Mouse (Mus musculus) G1E (cell line): Measurements from ENCODE around the gene Tmem236. TPM values are rescaled to one million over a fixed set of nuclear protein-coding genes. Genes with fewer than 3 reads are reported as not detected.
A peak's percentile ranks its signal among the peaks of the same experiment; 100 is the strongest.

Experiments
- ATAC-seq: 2 replicates; pipeline ENCODE4 v1.8.0; 2016; ENCODE audit warnings: mild to moderate bottlenecking; ENCODE audit not compliant: insufficient number of reproducible peaks, poor library complexity, low FRiP score, severe bottlenecking; ENCODE audit errors: extremely low read depth
- DNase-seq: peaks from one replicate; pipeline ENCODE4 v3.0.0; 2012; ENCODE audit warnings: low spot score
- H3K27me3 ChIP-seq: 2 replicates; pipeline ENCODE4 v1.6.1; 2012; ENCODE audit warnings: mild to moderate bottlenecking, low read length, inconsistent platforms; ENCODE audit not compliant: insufficient read depth
- H3K36me3 ChIP-seq: replicated peaks from 2 replicates; pipeline ENCODE3; 2012; ENCODE audit warnings: mild to moderate bottlenecking, inconsistent platforms
- H3K4me1 ChIP-seq: 2 replicates; pipeline ENCODE4 v1.6.1; 2012; ENCODE audit warnings: low read depth, low read length, inconsistent platforms, mixed read lengths; ENCODE audit not compliant: insufficient read depth
- H3K4me3 ChIP-seq: 2 replicates; pipeline ENCODE4 v1.5.1; 2012; ENCODE audit warnings: low read depth, mild to moderate bottlenecking, inconsistent platforms, low read length, moderate library complexity, mixed read lengths
- H3K9me3 ChIP-seq: replicated peaks from 2 replicates; pipeline ENCODE4 v1.6.1; 2012; ENCODE audit warnings: inconsistent platforms
- CTCF ChIP-seq: IDR thresholded peaks from 2 replicates; pipeline ENCODE4 v1.5.1; 2012; ENCODE audit warnings: low read depth, low read length, inconsistent platforms, mixed read lengths
- GATA1 ChIP-seq: IDR thresholded peaks from 2 replicates; pipeline ENCODE4 v1.6.1; 2012; ENCODE audit warnings: borderline replicate concordance, low read length, inconsistent platforms, mixed read lengths
- GATA2 ChIP-seq: IDR thresholded peaks from 2 replicates; pipeline ENCODE4 v1.6.1; 2012; ENCODE audit warnings: low read depth, low read length, inconsistent platforms, borderline replicate concordance
- POLR2AphosphoS5 ChIP-seq: IDR thresholded peaks from 2 replicates; pipeline ENCODE4 v1.6.1; 2012; ENCODE audit warnings: low read depth, low read length, inconsistent platforms; ENCODE audit not compliant: insufficient replicate concordance
- TAL1 ChIP-seq: conservative IDR thresholded peaks from 2 replicates; pipeline ENCODE4 v1.6.1; 2012; ENCODE audit warnings: low read depth, low read length, inconsistent platforms, mixed read lengths
- polyA plus RNA-seq: library from polyadenylated mRNA; stranded (reverse); fragments of >175 nt; gene quantifications from 2 replicates; pipeline ENCODE4 v1.2.3, GENCODE M21; 2012
- total RNA-seq, 2 experiments: library from RNA; stranded (forward) in 1 of 2; stranded (reverse) in 1 of 2; fragments of 200-1000 nt in 1 of 2; fragments of >200 nt in 1 of 2; fragmentation: Nextera tagmentation in 1 of 2; gene quantifications; 2 replicates each; pipeline ENCODE4 v1.2.3; 2014 to 2017

The Tmem236 gene
- total and polyA plus RNA-seq, 3 experiments: 0.27 TPM; not detected in 2

- Histone ChIP-seq H3K9me3 (no peaks in the 10 kb centered on the region), H3K4me3 (no peak overlapping the region), H3K4me1 (no peaks in the 10 kb centered on the region), H3K36me3 (no peaks in the 10 kb centered on the region), H3K27me3 (no peaks in the 10 kb centered on the region; the same call in 1 of the 2 replicates)
- DNase-seq (no peak), ATAC-seq (no peak)
- TF ChIP-seq CTCF: no peak
Measured at GRCm38 (mm10) chr2:14235319-14235718, 61.0 kb downstream of the Tmem236 start.

GRCm38 (mm10) chr2:14236920-14237319 is 62.6 kb downstream of the Tmem236 start:
- H3K9me3 ChIP-seq: no peaks in the 10 kb centered on the region
- no peak for DNase-seq
- H3K4me1 ChIP-seq: no peaks in the 10 kb centered on the region
- ATAC-seq: no peak
- TF ChIP-seq GATA1: no peak
- TF ChIP-seq CTCF: no peak
- no peak for TF ChIP-seq GATA2
- no peak for TF ChIP-seq POLR2AphosphoS5
- no peak for TF ChIP-seq TAL1
- no peak overlapping the region for H3K4me3 ChIP-seq
- H3K36me3 ChIP-seq: no peaks in the 10 kb centered on the region
- no peaks in the 10 kb centered on the region for H3K27me3 ChIP-seq

GRCm38 (mm10) chr2:14237723-14238122 is 63.4 kb downstream of the Tmem236 start:
- TF ChIP-seq GATA2 (no peak), CTCF (no peak), TAL1 (no peak), POLR2AphosphoS5 (no peak), GATA1 (no peak)
- DNase-seq (no peak), ATAC-seq (no peak)
- Histone ChIP-seq H3K36me3 (no peaks in the 10 kb centered on the region), H3K27me3 (no peaks in the 10 kb centered on the region), H3K9me3 (no peaks in the 10 kb centered on the region), H3K4me1 (no peaks in the 10 kb centered on the region), H3K4me3 (no peak overlapping the region)

- no peaks in the 10 kb centered on the region for H3K27me3 ChIP-seq
- no peaks in the 10 kb centered on the region for H3K36me3 ChIP-seq
- no peak for ATAC-seq
- H3K4me1 ChIP-seq: peaks cover 2% of the 10 kb centered on the region; the same call in 1 of the 2 replicates
- no peak overlapping the region for H3K4me3 ChIP-seq
- H3K9me3 ChIP-seq: no peaks in the 10 kb centered on the region
- TF ChIP-seq GATA2: no peak
- TF ChIP-seq CTCF: no peak
- no peak for DNase-seq
Measured at GRCm38 (mm10) chr2:14239151-14239550, 64.8 kb downstream of the Tmem236 start.

- DNase-seq (no peak), ATAC-seq (no peak)
- H3K4me1 ChIP-seq: peaks cover 5% of the 10 kb centered on the region; the same call in 1 of the 2 replicates
- peak overlapping the region; percentile 49; the same call in 1 of the 2 replicates for H3K4me3 ChIP-seq
- no peaks in the 10 kb centered on the region for H3K9me3 ChIP-seq
- H3K27me3 ChIP-seq: peaks cover 12% of the 10 kb centered on the region
- no peaks in the 10 kb centered on the region for H3K36me3 ChIP-seq
- TF ChIP-seq TAL1: no peak
- no peak for TF ChIP-seq POLR2AphosphoS5
- no peak for TF ChIP-seq CTCF
- no peak for TF ChIP-seq GATA1
- TF ChIP-seq GATA2: no peak
Measured at GRCm38 (mm10) chr2:14244157-14244556, 69.8 kb downstream of the Tmem236 start.

- DNase-seq (no peak), ATAC-seq (no peak)
- TF ChIP-seq GATA2: no peak
- no peak for TF ChIP-seq GATA1
- TF ChIP-seq CTCF: no peak
- TF ChIP-seq TAL1: no peak
- no peak for TF ChIP-seq POLR2AphosphoS5
- no peaks in the 10 kb centered on the region for H3K36me3 ChIP-seq
- H3K27me3 ChIP-seq: peaks cover 12% of the 10 kb centered on the region
- no peaks in the 10 kb centered on the region for H3K9me3 ChIP-seq
- H3K4me3 ChIP-seq: no peak overlapping the region
- H3K4me1 ChIP-seq: peaks cover 5% of the 10 kb centered on the region; the same call in 1 of the 2 replicates
Measured at GRCm38 (mm10) chr2:14244668-14245067, 70.3 kb downstream of the Tmem236 start.

GRCm38 (mm10) chr2:14249839-14250564 is 75.7 kb downstream of the Tmem236 start:
- no peak for DNase-seq
- Histone ChIP-seq H3K4me3 (no peak overlapping the region), H3K9me3 (no peaks in the 10 kb centered on the region), H3K27me3 (peaks cover 10% of the 10 kb centered on the region), H3K36me3 (no peaks in the 10 kb centered on the region), H3K4me1 (no peaks in the 10 kb centered on the region)
- no peak for ATAC-seq
- TF ChIP-seq GATA2 (no peak), GATA1 (no peak), TAL1 (no peak), POLR2AphosphoS5 (no peak), CTCF (no peak)
